Mouse (Mus musculus): Measurements from ENCODE around the gene Bbs1.
"Not testable (repeated sequence)": the region's sequence is repeated elsewhere in the genome, so short reads cannot be mapped to it uniquely, and the experiment has no call there.

The Bbs1 gene

GRCm38 (mm10) chr19:4879324-4879703 lies 27.1 kb downstream of the Bbs1 start:
- DNase-seq = no peak

- DNase-seq = peak; percentile 95
Measured at GRCm38 (mm10) chr19:4878405-4879323, 27.8 kb downstream of the Bbs1 start, which contains the start of gene Zdhhc24. Gene Zdhhc24, plus strand, starts transcription at chr19:4878668.

- DNase-seq = peak; percentile 28
Measured at GRCm38 (mm10) chr19:4877785-4878184, 28.6 kb downstream of the Bbs1 start, which contains the start of gene Actn3. Gene Actn3, minus strand, starts transcription at chr19:4877909.

- DNase-seq = no peak
Measured at GRCm38 (mm10) chr19:4876755-4877154, 29.7 kb downstream of the Bbs1 start.

GRCm38 (mm10) chr19:4876241-4876640 lies 30.2 kb downstream of the Bbs1 start:
- DNase-seq = no peak

GRCm38 (mm10) chr19:4874613-4875012 lies 31.8 kb downstream of the Bbs1 start:
- not testable (repeated sequence) for DNase-seq

- peak; percentile 58 for DNase-seq
Measured at GRCm38 (mm10) chr19:4865147-4865546, 41.3 kb downstream of the Bbs1 start.

- DNase-seq = no peak
Measured at GRCm38 (mm10) chr19:4863048-4863447, 43.4 kb downstream of the Bbs1 start.

GRCm38 (mm10) chr19:4859081-4859480 lies 47.3 kb downstream of the Bbs1 start:
- no peak for DNase-seq

- DNase-seq = no peak
Measured at GRCm38 (mm10) chr19:4855951-4856350, 50.5 kb downstream of the Bbs1 start.

- no peak for DNase-seq
Measured at GRCm38 (mm10) chr19:4855470-4855820, 51.0 kb downstream of the Bbs1 start.

- no peak for DNase-seq
Measured at GRCm38 (mm10) chr19:4854552-4855469, 51.6 kb downstream of the Bbs1 start, which contains the start of gene Ctsf. Gene Ctsf, plus strand, starts transcription at chr19:4855130.

GRCm38 (mm10) chr19:4850281-4850680 lies 56.1 kb downstream of the Bbs1 start:
- DNase-seq = no peak

- DNase-seq = no peak
Measured at GRCm38 (mm10) chr19:4849800-4850199, 56.6 kb downstream of the Bbs1 start.

- peak; percentile 34 for DNase-seq
Measured at GRCm38 (mm10) chr19:4847490-4847889, 58.9 kb downstream of the Bbs1 start.

- no peak for DNase-seq
Measured at GRCm38 (mm10) chr19:4845846-4846245, 60.6 kb downstream of the Bbs1 start.

- no peak for DNase-seq
Measured at GRCm38 (mm10) chr19:4842611-4843010, 63.8 kb downstream of the Bbs1 start.

- no peak for DNase-seq
Measured at GRCm38 (mm10) chr19:4840848-4841247, 65.6 kb downstream of the Bbs1 start.

- peak; percentile 96 for DNase-seq
Measured at GRCm38 (mm10) chr19:4839149-4839548, 67.3 kb downstream of the Bbs1 start, which contains the start of the genes Ccs and Ccdc87. Gene Ccs, minus strand, starts transcription at chr19:4839332. Gene Ccdc87, plus strand, starts transcription at chr19:4839366.

- no peak for DNase-seq
Measured at GRCm38 (mm10) chr19:4838526-4839140, 67.8 kb downstream of the Bbs1 start.

- DNase-seq = no peak
Measured at GRCm38 (mm10) chr19:4837049-4837448, 69.4 kb downstream of the Bbs1 start.

Data from thymus, postnatal 4 days (tissue).